Mouse (Mus musculus): ENCODE results near the gene Ifitm3. TPM values are rescaled to one million over a fixed set of nuclear protein-coding genes. Genes with fewer than 3 reads are reported as not detected.

The Ifitm3 gene
- polyA plus RNA-seq, 1 experiment from 2014 or later, result 255 TPM

DNA sequence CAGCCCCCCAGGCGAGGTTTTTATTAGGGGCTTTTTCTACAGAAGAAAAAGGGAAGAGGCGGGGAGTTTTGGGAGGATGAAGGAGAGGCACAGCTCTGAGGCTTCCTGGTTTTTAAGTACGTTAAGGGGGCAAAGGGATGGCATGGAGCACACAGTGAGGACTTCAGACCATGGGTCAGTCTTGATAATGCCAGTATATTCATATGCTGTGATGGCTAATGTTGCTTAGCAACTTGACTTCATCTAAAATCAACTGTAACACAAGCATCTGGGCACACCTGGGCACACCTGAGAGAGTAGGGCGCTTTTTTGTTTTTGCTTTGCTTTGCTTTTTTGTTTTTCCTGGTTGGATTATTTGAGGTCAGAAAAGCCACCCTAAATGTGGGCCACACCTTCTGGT is 43.6 kb downstream of the Ifitm3 start, which contains the start of gene Ifitm1:
Ifitm1 (plus strand) TSS at position 301 of the 400 bp plus-strand sequence.
- Histone ChIP-seq H3K4me2 (replicated peaks) (peak within 1 kb of the TSS; percentile 48), H3K36me3 (no peaks in the 10 kb centered on the region), H3K9ac (no peak within 1 kb of the TSS), H3K27ac (peak within 1 kb of the TSS; percentile 67; the same call in 1 of the 2 replicates), H3K4me3 (replicated peaks) (peak within 1 kb of the TSS; percentile 16; the same call in 1 of the 2 replicates), H3K9me3 (no peaks in the 10 kb centered on the region), H3K27me3 (replicated peaks) (no peaks in the 10 kb centered on the region), H3K4me1 (replicated peaks) (peaks cover 13% of the 10 kb centered on the region)
- WGBS, result 94% methylated on average over 4 of the region's 4 CpGs
- no peak for ATAC-seq

- H3K9ac ChIP-seq, result no peak overlapping the region
- H3K4me3 ChIP-seq (replicated peaks), result no peak overlapping the region
- no peak overlapping the region for H3K27ac ChIP-seq
- ATAC-seq, result no peak
- 0 out of 2 replicates have a peak, but pooled peaks cover 2% of the 10 kb centered on the region for H3K4me1 ChIP-seq (replicated peaks)
- no peaks in the 10 kb centered on the region for H3K9me3 ChIP-seq
- no peaks in the 10 kb centered on the region for H3K36me3 ChIP-seq
- no peaks in the 10 kb centered on the region for H3K27me3 ChIP-seq (replicated peaks)
- no peak overlapping the region for H3K4me2 ChIP-seq (replicated peaks)
- WGBS, result 69% methylated on average over 2 of the region's 2 CpGs
Observed at GRCm38 (mm10) chr7:140962733-140963132, 47.8 kb downstream of the Ifitm3 start.

DNA sequence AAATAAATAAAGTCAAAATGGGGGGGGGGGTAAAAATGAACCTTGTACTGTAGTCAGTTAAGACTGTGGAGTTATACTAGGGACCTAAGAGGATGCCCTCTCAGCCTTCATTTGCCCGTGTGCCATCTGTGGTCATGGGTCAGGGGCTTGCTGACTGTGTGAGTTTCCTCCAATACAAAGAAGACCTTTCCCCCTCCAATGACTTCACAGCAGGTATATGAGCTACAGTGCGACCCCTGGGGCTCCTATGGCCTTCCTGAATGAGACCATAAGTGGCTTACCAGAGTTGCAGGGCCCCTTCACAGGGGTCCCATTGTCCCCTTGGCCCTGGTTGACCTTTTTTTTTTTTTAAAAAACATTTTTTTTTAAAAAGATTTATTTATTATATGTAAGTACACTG is 49.2 kb downstream of the Ifitm3 start:
- 86% methylated on average over 2 of the region's 2 CpGs for WGBS
- ATAC-seq, result no peak
- no peak overlapping the region for H3K4me3 ChIP-seq (replicated peaks)
- no peaks in the 10 kb centered on the region for H3K36me3 ChIP-seq
- no peak overlapping the region for H3K9ac ChIP-seq
- no peak overlapping the region for H3K4me2 ChIP-seq (replicated peaks)
- peaks cover 3% of the 10 kb centered on the region for H3K4me1 ChIP-seq (replicated peaks)
- H3K27me3 ChIP-seq (replicated peaks), result no peaks in the 10 kb centered on the region
- H3K27ac ChIP-seq, result no peak overlapping the region
- H3K9me3 ChIP-seq, result no peaks in the 10 kb centered on the region

GRCm38 (mm10) chr7:140960026-140960425 is 50.5 kb downstream of the Ifitm3 start:
- Histone ChIP-seq H3K36me3 (no peaks in the 10 kb centered on the region), H3K9ac (no peak overlapping the region), H3K4me3 (replicated peaks) (no peak overlapping the region), H3K27ac (no peak overlapping the region), H3K27me3 (replicated peaks) (no peaks in the 10 kb centered on the region), H3K4me2 (replicated peaks) (no peak overlapping the region), H3K4me1 (replicated peaks) (peaks cover 8% of the 10 kb centered on the region), H3K9me3 (no peaks in the 10 kb centered on the region)
- no peak for ATAC-seq
- 82% methylated on average over 5 of the region's 5 CpGs for WGBS

Other genes with a start within 250 kb of the Ifitm3 start
- not detected in 2 replicates for gene Cyp2e1, start 247.0 kb downstream of the Ifitm3 start, polyA plus RNA-seq (2015; fragmentation: Nextera tagmentation; extraction: Ambion mirVana)
- 0.40 and 0.48 TPM in 2 replicates for gene Syce1, start 222.9 kb downstream of the Ifitm3 start, polyA plus RNA-seq (2015; fragmentation: Nextera tagmentation; extraction: Ambion mirVana)
- gene Zfp941, start 188.6 kb downstream of the Ifitm3 start, polyA plus RNA-seq (2015; fragmentation: Nextera tagmentation; extraction: Ambion mirVana), result 1.6 and 2.0 TPM in 2 replicates
- 4.8 TPM in 2 replicates for gene Urah, start 175.8 kb downstream of the Ifitm3 start, polyA plus RNA-seq (2015; fragmentation: Nextera tagmentation; extraction: Ambion mirVana)
- gene Scgb1c1, start 165.2 kb downstream of the Ifitm3 start, polyA plus RNA-seq (2015; fragmentation: Nextera tagmentation; extraction: Ambion mirVana), result not detected in 2 replicates
- gene Odf3, start 163.0 kb downstream of the Ifitm3 start, polyA plus RNA-seq (2015; fragmentation: Nextera tagmentation; extraction: Ambion mirVana), result not detected in 2 replicates
- gene Gm45785, start 154.4 kb downstream of the Ifitm3 start, polyA plus RNA-seq (2015; fragmentation: Nextera tagmentation; extraction: Ambion mirVana), result 0.54 TPM in 1 of 2 replicates, not detected in the other
- gene Ric8a, start 153.8 kb downstream of the Ifitm3 start, polyA plus RNA-seq (2015; fragmentation: Nextera tagmentation; extraction: Ambion mirVana), result 51.9 and 66.6 TPM in 2 replicates
- 31.7 and 37.1 TPM in 2 replicates for gene Bet1l, start 153.2 kb downstream of the Ifitm3 start, polyA plus RNA-seq (2015; fragmentation: Nextera tagmentation; extraction: Ambion mirVana)
- 194 and 214 TPM in 2 replicates for gene Psmd13, start 128.8 kb downstream of the Ifitm3 start, polyA plus RNA-seq (2015; fragmentation: Nextera tagmentation; extraction: Ambion mirVana)
- gene Sirt3, start 128.5 kb downstream of the Ifitm3 start, polyA plus RNA-seq (2015; fragmentation: Nextera tagmentation; extraction: Ambion mirVana), result 27.7 and 31.4 TPM in 2 replicates
- gene Cox8b, start 110.3 kb downstream of the Ifitm3 start, polyA plus RNA-seq (2015; fragmentation: Nextera tagmentation; extraction: Ambion mirVana), result not detected in 2 replicates
- 42.9 and 46.8 TPM in 2 replicates for gene Nlrp6, start 89.9 kb downstream of the Ifitm3 start, polyA plus RNA-seq (2015; fragmentation: Nextera tagmentation; extraction: Ambion mirVana)
- gene Pgghg, start 69.4 kb downstream of the Ifitm3 start, polyA plus RNA-seq (2015; fragmentation: Nextera tagmentation; extraction: Ambion mirVana), result 21.6 and 21.9 TPM in 2 replicates
- gene Ifitm5, start 60.5 kb downstream of the Ifitm3 start, polyA plus RNA-seq (2015; fragmentation: Nextera tagmentation; extraction: Ambion mirVana), result 2.4 and 3.4 TPM in 2 replicates
- gene Gm45717, start 54.8 kb downstream of the Ifitm3 start, polyA plus RNA-seq (2015; fragmentation: Nextera tagmentation; extraction: Ambion mirVana), result 0.69 TPM in 1 of 2 replicates, not detected in the other
- 1,251 and 1,347 TPM in 2 replicates for gene Ifitm2, start 54.8 kb downstream of the Ifitm3 start, polyA plus RNA-seq (2015; fragmentation: Nextera tagmentation; extraction: Ambion mirVana)
- 145 and 148 TPM in 2 replicates for gene Ifitm1, start 43.5 kb downstream of the Ifitm3 start, polyA plus RNA-seq (2015; fragmentation: Nextera tagmentation; extraction: Ambion mirVana)
- 1.6 and 3.6 TPM in 2 replicates for gene Ifitm6, start 7.2 kb upstream of the Ifitm3 start, polyA plus RNA-seq (2015; fragmentation: Nextera tagmentation; extraction: Ambion mirVana)
- gene Gm17387, start 18.4 kb upstream of the Ifitm3 start, polyA plus RNA-seq (2015; fragmentation: Nextera tagmentation; extraction: Ambion mirVana), result not detected in 2 replicates
- gene B4galnt4, start 50.3 kb upstream of the Ifitm3 start, polyA plus RNA-seq (2015; fragmentation: Nextera tagmentation; extraction: Ambion mirVana), result 7.9 and 10.7 TPM in 2 replicates
- gene Pkp3, start 67.4 kb upstream of the Ifitm3 start, polyA plus RNA-seq (2015; fragmentation: Nextera tagmentation; extraction: Ambion mirVana), result 24.6 and 26.1 TPM in 2 replicates
- gene Sigirr, start 89.8 kb upstream of the Ifitm3 start, polyA plus RNA-seq (2015; fragmentation: Nextera tagmentation; extraction: Ambion mirVana), result 17.8 and 20.5 TPM in 2 replicates
- 29.5 and 35.3 TPM in 2 replicates for gene Ano9, start 107.0 kb upstream of the Ifitm3 start, polyA plus RNA-seq (2015; fragmentation: Nextera tagmentation; extraction: Ambion mirVana)
- gene Ptdss2, start 111.6 kb upstream of the Ifitm3 start, polyA plus RNA-seq (2015; fragmentation: Nextera tagmentation; extraction: Ambion mirVana), result 58.0 and 59.7 TPM in 2 replicates
- gene Rnh1, start 162.1 kb upstream of the Ifitm3 start, polyA plus RNA-seq (2015; fragmentation: Nextera tagmentation; extraction: Ambion mirVana), result 123 and 155 TPM in 2 replicates
- 92.9 and 107 TPM in 2 replicates for gene Hras, start 183.2 kb upstream of the Ifitm3 start, polyA plus RNA-seq (2015; fragmentation: Nextera tagmentation; extraction: Ambion mirVana)
- 5.1 and 5.4 TPM in 2 replicates for gene Lrrc56, start 183.4 kb upstream of the Ifitm3 start, polyA plus RNA-seq (2015; fragmentation: Nextera tagmentation; extraction: Ambion mirVana)
- gene Lmntd2, start 203.3 kb upstream of the Ifitm3 start, polyA plus RNA-seq (2015; fragmentation: Nextera tagmentation; extraction: Ambion mirVana), result 3.5 and 3.6 TPM in 2 replicates
- 63.7 and 70.0 TPM in 2 replicates for gene Rassf7, start 205.1 kb upstream of the Ifitm3 start, polyA plus RNA-seq (2015; fragmentation: Nextera tagmentation; extraction: Ambion mirVana)
- gene Phrf1, start 218.0 kb upstream of the Ifitm3 start, polyA plus RNA-seq (2015; fragmentation: Nextera tagmentation; extraction: Ambion mirVana), result 61.9 and 62.1 TPM in 2 replicates

Measured in intestine, embryonic 15.5 days (tissue).